Mouse (Mus musculus) bone marrow, adult 2 months (tissue): ENCODE results near the gene Ap5z1.

Source experiments
- CTCF ChIP-seq: fragments of 200-500 bp; IDR thresholded peaks from 2 replicates; pipeline ENCODE4 v1.5.1; 2011; ENCODE audit warnings: low read length, control low read depth; ENCODE audit not compliant: control insufficient read depth, insufficient read depth
- POLR2A ChIP-seq: fragments of 200-500 bp; IDR thresholded peaks from 2 replicates; pipeline ENCODE4 v1.6.1; 2011; ENCODE audit warnings: low read depth, mild to moderate bottlenecking, control low read depth, low read length, borderline replicate concordance; ENCODE audit not compliant: control insufficient read depth

DNA sequence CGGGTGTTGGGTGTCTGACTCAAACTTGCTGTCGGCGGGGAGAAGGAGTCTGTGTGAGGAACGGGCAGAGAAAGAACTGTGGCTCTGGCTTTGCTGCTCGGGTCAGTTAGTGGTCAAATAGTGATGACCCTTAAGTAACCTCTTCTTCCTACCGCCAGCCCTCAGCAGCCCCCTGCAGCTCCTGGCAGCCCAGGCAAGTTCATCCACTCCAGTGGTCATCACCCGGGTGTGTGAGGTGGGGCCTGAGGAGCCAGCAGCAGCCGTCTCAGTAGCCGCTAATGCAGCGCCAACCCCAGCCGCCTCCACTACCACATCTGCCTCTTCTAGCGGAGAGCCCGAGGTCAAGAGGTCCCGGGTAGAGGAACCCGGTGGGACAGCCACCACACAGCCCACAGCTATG, 7.4 kb upstream of the Ap5z1 start:
- no peak for TF ChIP-seq CTCF
- TF ChIP-seq POLR2A, result no peak
